Mouse (Mus musculus) myocyte (in vitro differentiated cells): ENCODE measurements around the gene Traf3.

Experiments used
- E2F4 ChIP-seq: IDR thresholded peaks from one replicate; pipeline ENCODE4 v1.6.1; 2011; ENCODE audit warnings: mild to moderate bottlenecking, control low read depth, moderate library complexity; ENCODE audit not compliant: insufficient read depth
- MAX ChIP-seq: IDR thresholded peaks from one replicate; pipeline ENCODE4 v1.6.1; 2011; ENCODE audit warnings: low read depth, mild to moderate bottlenecking, control low read depth
- POLR2A ChIP-seq: IDR thresholded peaks from one replicate; pipeline ENCODE4 v1.6.1; 2011; ENCODE audit warnings: low read depth, mild to moderate bottlenecking, control low read depth, moderate library complexity; ENCODE audit not compliant: insufficient read length
- TCF3 ChIP-seq: IDR thresholded peaks from one replicate; pipeline ENCODE4 v1.6.1; 2011; ENCODE audit warnings: low read depth, control low read depth; ENCODE audit not compliant: insufficient read length
- USF1 ChIP-seq: IDR thresholded peaks from one replicate; pipeline ENCODE4 v1.6.1; 2011; ENCODE audit warnings: low read depth, mild to moderate bottlenecking, control low read depth, moderate library complexity

DNA sequence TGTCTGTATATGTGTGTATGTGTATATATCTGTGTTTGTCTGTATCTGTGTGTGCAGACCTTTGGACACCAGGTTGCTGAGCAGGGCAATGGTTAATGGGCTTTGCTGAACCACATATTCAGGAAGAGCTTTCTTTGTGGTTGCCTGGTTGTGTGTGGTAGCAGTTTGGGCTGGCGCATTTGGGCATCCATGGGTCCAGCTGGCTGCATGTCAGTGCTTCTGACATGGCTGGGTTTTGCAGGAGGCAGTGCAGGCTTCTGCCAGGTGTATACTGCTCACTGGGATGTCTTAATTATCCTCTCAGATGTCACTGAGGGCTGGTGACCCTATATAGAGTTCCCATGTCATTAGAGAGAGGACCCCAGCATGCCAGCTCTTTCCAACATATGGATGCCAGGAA, 10.4 kb upstream of the Traf3 start:
- TF ChIP-seq TCF3 = no peak
- no peak for TF ChIP-seq POLR2A
- no peak for TF ChIP-seq USF1
- TF ChIP-seq MAX = no peak
- no peak for TF ChIP-seq E2F4
